Mouse (Mus musculus): ENCODE measurements around the gene Hist1h2bh.

- TF ChIP-seq CTCF (IDR thresholded peaks at IDR 0.05) (no peak), EP300 (IDR thresholded peaks at IDR 0.05) (no peak; the same call in 1 of the 2 replicates)
Observed at GRCm38 (mm10) chr13:23518885-23519284, 24.3 kb downstream of the Hist1h2bh start.

Measured in lung, postnatal 0 days (tissue).